Mouse (Mus musculus) brain, embryonic 14.5 days (tissue): ENCODE data around the gene Duxf3.
"Not testable (repeated sequence)": the region's sequence is repeated elsewhere in the genome, so short reads cannot be mapped to it uniquely, and the experiment has no call there.

ENCODE experiments used
- CTCF ChIP-seq: fragments of 200-500 bp; IDR thresholded peaks from 2 replicates; pipeline ENCODE4 v1.5.1; 2012; ENCODE audit warnings: inconsistent platforms, mild to moderate bottlenecking, moderate library complexity, borderline replicate concordance; ENCODE audit not compliant: insufficient read depth, insufficient read length; ENCODE audit errors: extremely low read depth
- POLR2A ChIP-seq: fragments of 200-500 bp; IDR thresholded peaks from 2 replicates; pipeline ENCODE4 v1.6.1; 2012; ENCODE audit warnings: mild to moderate bottlenecking, inconsistent platforms, borderline replicate concordance; ENCODE audit not compliant: poor library complexity, insufficient read depth, insufficient read length, severe bottlenecking; ENCODE audit errors: extremely low read depth

DNA sequence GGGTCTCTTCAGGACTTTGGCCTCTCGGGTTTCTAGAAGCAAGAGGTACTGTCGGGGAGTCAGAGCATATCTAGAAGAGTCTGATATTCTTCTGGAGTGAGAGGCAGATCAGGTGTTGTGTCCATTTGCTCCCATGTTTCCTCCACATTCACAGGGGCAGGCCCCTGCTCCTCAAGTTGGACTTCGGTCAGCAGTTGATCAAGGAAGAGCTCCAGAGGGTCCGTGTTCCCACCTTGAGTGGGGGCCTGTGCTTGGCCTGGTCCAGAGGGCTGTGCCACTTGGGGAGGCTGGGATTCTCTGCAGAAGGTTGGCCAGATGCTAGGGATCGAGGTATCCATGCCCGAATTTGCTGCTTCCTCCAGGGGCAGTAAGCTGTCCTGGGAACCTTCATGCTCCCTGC is 4.7 kb downstream of the Duxf3 start:
- TF ChIP-seq CTCF, POLR2A: not testable (repeated sequence)
